ENCODE assay signal across 16 mouse cellular contexts in the genomic region with DNA sequence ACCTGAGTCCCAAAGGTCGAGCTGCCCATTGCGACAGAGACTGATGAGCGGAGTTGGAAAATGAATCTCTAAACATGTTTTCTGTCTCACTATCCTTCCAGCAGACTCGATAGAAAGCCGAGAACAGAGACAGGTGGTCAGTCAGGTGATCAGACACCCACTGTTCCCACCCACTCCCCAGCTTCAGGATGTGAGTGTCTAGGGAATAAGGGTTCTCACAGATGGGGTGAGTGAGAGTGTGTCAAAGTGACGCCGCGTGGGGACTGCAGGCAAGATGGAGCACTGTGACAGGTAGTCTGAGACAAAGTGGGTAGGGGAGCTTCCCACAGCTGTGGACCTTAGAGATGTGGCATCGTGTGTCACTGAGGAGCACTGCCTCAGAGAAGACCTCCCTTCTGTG.
DNase-seq lines count a peak whose midpoint lies in the region; TF ChIP-seq lines count a peak whose summit lies in the region.
"Had no signal": no experiment of that assay in that cellular context is flagged by ENCODE, and none has a peak within 500 bp of the region (broad histone marks: within the 10 kb centered on the region; RNA-seq: fewer than 3 reads in every experiment).

No protein-coding gene starts in this region.

- DNase-seq in cerebellum, adult 2 months, result peak in 1 of 2 experiments; percentile 31
- no peak for DNase-seq in cerebellum, postnatal 14 days
- peak; percentile 17 to 58 for DNase-seq in frontal cortex, adult 2 months (ENCODE audit: extremely low spot score in 1 of 2, low spot score in 1 of 2)
- no peak for DNase-seq in frontal cortex, postnatal 14 days (ENCODE audit: low spot score in 2 of 2)
- peak; percentile 42 to 79 for DNase-seq in left cerebral cortex, postnatal 25 days (ENCODE audit: low spot score in 2 of 2)
- DNase-seq in left cerebral cortex, adult 11 months (ENCODE audit: low spot score), result no peak
- DNase-seq in telencephalon, adult 2 months (ENCODE audit: low read depth, low spot score), result peak; percentile 33
- DNase-seq: gastrocnemius, adult 2 months; heart, postnatal 4 days; kidney, adult 8-10 months; kidney, postnatal 36 days; liver; liver, postnatal 0 days; lung, postnatal 14 days; thymus, postnatal 36 days had no signal

- H3K27ac ChIP-seq in cerebellum, adult 2 months (ENCODE audit: insufficient read depth, low read length), result peak overlapping the region; percentile 91
- H3K27ac ChIP-seq: gastrocnemius, adult 2 months had no signal

- no peaks in the 10 kb centered on the region for H3K27me3 ChIP-seq in cerebellum, adult 2 months (ENCODE audit: control insufficient read depth, insufficient read depth, low read length)

- intact Hi-C loops in left cerebral cortex, postnatal 25 days (cut with DNase I), result no loop called here

- TF ChIP-seq POLR2A in cerebellum, adult 2 months (IDR thresholded peaks at IDR 0.05; ENCODE audit: borderline replicate concordance, insufficient read depth, low read length), result no peak

- H3K4me3 ChIP-seq in cerebellum, adult 2 months (replicated peaks; ENCODE audit: insufficient read depth, low read depth, low read length), result no peak overlapping the region
- H3K4me3 ChIP-seq: erythroblast, embryonic 14.5 days; gastrocnemius, adult 2 months had no signal

- H3K4me1 ChIP-seq in cerebellum, adult 2 months (ENCODE audit: control insufficient read depth, insufficient read depth, low read length), result peaks cover 41% of the 10 kb centered on the region

- 84% methylated on average over 9 of the region's 9 CpGs for WGBS in cerebellum, adult 2 months

- TF ChIP-seq CTCF in cerebellum, adult 2 months (IDR thresholded peaks at IDR 0.05; ENCODE audit: borderline replicate concordance, insufficient read depth, low read depth, low read length), result no peak

Comparison
In these comparisons a context has a peak if more than half of its experiments do, and no peak if none do; other contexts are left out.
1. DNase-seq: peak in frontal cortex, adult 2 months (2 of 2), left cerebral cortex, postnatal 25 days (2 of 2) and telencephalon, adult 2 months (single experiment); none in cerebellum, postnatal 14 days (0 of 2), frontal cortex, postnatal 14 days (0 of 2) and left cerebral cortex, adult 11 months (single experiment).